Mouse (Mus musculus) cerebellum, adult 18-20 months (tissue): Measurements from ENCODE around the gene Snapc4.

Experiments
- DNase-seq, 2 experiments: peaks; one replicate each; pipeline ENCODE4 v3.0.0; 2021

The Snapc4 gene

DNA sequence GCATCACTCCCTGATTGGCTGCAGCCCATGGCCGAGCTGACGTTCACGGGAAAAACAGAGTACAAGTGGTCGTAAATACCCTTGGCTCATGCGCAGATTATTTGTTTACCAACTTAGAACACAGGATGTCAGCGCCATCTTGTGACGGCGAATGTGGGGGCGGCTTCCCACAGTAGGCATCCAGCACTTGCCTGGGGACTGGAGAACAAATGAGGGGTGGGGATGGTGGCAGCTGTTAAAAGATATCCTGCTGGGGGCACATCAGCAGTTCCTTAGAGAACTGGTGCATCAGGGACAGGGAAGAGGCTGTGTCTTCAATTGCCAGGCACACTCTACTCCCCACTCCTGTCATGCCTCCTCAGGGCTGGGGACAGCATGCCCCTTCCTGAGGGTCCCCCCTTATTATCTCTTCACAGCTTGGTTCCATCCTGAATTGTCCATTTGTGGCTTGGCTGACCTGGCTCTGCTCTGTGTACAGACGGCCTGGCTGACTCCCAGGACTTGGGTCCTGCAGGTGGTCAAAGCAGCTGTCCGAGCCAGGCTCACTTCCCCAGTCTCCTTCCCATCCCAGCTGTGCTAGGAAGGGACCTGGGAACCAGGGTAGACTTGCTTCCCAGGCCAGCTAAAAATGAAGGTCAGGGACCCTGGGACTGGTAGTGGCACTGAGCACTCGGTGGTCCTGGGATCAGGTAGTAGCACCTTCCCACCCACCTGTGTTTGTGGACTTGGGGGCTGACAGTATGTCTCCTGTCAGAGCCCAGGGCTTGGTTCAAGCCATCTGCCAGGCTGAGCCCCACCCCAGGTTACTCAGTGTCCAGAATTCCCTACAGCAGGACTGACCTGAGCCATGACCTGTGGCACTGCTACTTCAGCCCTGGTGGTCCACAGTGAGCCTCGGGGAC lies 41.9 kb downstream of the Snapc4 start:
- DNase-seq: peak; percentile 70 to 75

DNA sequence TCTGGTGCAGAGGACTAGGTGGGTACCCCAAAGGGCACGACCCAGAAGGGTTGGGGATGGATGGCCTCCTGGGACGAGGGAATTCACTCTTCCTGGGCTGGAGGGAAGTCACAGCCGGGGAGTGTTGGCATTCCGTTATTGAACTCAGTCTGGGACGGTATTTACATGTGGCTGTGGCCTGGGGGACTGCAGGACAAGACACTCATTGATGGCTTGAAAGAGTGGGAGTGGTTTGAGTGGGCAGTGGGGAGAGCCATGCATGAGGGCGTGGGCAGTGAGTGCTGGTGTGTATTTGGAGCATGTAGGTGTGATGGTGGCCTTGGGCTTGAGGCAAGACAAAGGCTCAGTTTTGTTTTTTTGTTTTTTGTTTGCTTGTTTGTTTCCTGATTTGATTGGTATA lies 49.8 kb downstream of the Snapc4 start:
- no peak for DNase-seq

DNA sequence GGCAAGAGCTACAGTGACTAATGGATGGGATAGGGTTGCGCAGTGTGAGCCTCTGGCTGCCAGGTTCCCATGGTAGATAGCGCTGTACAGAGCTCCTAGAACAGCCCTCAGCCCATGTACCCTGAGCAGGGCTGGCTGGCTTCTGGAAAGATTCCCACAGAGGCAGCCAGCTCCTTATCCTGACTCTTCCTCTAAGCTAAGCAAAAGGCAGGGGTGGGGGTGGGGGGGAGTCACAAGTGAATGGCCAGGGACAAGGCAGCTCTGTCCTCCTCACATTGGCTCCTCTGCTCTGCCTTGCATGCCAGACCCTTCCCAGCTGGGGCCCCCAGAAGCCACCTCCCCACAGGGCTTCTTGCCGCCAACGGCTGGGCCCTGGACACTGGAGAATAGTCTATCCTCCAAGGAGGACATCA lies 50.4 kb downstream of the Snapc4 start:
- no peak for DNase-seq

DNA sequence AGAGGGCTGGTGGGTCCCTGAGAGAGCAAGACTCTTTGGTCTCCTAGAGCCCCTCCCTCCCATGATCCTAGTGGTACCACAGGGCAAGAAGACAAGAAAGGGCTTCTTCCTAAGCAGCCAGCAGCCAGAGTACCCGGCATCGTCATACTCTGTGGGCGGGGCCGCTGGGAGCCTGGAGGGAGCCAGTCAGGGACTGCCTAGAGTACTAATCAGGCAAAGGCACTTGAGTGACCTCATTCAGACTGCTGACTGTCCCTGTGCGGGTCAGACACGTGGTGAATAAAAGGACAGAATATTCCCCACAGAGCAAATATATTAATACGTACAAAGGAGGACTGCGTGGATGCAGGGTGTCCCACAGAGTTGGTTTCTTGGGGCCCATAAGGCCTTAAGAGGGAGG lies 51.1 kb downstream of the Snapc4 start:
- peak in 1 of 2 experiments; percentile 62 for DNase-seq

DNA sequence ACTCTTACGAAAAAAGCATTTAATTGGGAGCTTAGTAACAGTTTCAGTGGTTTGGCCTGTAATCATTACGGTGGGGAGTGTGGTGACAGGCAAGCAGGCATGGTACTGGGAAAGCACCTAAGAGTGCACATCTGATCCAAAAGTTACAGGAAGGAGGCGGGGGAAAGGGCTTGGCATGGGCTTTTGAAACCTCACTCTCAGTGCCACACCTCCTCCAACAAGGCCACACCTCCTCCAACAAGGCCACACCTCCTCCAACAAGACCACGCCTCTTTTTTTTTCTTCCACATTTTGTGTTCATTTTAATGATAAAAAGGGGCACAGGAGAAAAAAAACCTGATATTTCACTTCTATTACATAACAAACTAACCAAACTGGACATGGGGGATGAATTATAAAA lies 52.6 kb downstream of the Snapc4 start:
- DNase-seq: no peak

DNA sequence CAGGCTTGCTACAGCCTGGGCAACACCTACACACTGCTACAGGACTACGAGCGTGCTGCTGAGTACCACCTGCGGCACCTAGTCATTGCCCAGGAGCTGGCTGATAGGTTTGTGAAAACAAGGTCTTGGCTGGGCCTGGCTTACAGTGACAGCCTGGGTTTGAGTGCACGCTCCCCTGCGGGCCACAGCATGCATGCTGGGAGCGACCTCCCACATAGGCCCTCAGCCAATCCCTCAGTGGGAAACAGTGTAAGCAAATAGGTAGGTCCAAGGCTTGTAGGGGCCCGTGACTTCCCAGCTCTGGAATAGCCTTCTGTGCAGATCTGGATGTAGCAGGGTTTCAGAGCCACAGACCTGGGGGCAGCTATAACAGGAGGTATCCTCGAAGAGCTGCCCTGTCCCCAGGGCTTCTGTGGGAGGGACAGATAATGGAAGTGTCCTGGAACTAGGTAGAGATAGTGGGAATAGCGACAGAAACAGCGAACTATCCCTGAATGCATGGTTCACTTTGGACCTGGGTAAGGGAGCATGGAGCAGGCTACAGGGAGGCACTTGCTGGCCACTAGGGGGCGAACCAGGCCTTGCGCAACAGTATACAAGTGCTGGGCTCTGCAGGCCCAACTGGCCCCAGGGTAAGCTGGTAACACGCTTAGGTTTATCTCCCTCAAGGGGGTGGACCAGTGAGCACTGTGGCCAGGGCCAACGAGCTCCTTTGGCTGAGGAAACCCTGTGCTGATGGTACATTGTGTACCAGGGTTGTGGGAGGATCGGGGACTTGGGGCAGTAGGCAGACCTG lies 54.9 kb downstream of the Snapc4 start:
- peak; percentile 70 to 75 for DNase-seq

DNA sequence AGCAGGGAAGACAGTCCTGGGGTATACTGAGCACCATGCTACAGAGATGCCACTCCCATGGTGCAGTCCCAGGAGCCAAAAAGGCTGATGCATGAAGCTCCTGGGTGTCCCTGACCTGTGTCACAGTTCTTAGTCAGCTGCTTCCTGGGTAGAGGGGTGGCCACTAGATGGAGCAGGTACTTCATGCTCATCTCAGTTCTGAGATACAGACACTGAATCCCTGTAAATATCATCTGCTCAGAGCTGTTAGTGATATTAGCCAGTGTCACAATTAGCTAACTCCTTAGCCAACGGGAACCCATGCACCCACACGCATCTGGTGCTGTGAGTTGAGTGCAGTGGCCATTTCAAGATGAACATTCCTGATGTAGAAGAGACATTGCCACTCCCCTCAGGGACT lies 55.5 kb downstream of the Snapc4 start:
- peak in 1 of 2 experiments; percentile 70 for DNase-seq

DNA sequence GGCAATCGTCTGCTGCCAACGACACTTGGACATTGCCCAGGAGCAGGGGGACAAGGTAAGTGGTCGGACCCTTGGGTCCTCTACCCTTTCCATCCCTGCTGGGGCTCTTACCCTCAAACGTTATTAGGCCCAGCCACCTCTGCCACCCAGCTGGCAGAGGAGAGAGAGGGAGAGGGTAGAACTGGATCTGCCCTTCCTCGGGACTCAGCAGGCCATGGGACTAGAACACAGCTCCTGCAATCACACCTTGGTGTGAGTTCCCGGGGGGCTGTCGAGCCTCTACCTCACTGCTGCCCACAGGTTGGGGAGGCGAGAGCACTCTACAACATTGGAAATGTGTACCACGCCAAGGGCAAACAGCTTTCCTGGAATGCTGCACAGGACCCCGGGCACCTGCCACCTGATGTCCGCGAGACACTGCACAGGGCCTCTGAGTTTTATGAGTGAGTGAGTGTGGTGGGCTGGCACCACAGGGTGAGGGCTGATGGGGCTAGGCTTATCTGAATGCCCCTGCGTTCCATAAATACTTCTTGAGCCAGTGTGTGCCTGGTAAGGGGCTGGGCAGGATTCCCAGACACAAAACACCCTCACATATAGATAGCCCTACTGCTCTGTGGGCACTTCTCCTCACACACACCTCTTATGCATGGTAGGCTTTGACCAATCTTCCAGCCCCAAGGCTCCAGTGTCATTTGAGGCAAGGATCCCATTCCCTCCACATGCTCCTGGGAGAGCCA lies 56.7 kb downstream of the Snapc4 start:
- DNase-seq: peak in 1 of 2 experiments; percentile 17

DNA sequence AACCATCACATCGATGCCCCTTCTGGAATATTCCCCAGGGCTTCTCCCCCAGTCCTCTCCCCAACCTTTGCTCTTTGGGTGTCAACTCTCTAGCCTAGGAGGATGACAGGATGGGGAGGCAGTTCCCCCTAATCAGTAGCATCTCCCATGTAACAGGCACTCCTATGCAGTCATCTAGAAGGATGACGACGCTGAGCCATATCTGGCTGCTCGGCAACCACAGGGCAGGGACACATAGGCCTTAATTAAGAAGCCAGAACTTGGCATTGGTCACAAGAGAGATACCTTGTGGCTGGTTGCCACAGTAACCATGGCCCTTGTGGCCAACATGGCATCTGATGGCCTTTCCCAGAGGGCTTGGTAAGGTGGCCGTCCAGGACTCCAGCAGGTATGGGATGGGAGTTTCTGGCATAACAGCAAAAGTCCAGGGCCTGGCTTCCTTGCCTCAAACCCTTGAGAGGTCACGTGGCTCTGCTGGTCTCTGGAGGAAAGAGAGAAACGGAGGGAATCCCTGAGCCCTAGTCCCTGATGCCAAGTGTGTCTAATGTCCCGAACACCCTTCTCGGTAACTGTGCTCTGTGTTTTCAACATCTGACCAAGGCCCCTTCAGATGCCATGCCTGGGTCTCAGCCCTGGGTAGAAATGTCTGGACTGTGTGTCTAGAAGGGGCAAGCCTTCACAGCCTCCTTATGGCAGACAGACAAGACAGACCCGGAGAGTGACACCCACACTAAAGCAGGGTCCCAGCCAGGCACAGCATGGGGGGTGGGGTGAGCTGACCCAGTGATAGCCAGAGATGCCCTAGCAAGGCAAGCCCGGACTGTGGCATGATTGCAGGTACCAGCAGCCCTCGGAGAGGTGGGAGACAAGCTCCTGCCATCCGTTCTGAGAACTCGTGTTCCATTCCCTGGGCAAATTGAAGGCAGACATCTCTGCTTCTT lies 59.9 kb downstream of the Snapc4 start:
- peak; percentile 63 to 64 for DNase-seq

DNA sequence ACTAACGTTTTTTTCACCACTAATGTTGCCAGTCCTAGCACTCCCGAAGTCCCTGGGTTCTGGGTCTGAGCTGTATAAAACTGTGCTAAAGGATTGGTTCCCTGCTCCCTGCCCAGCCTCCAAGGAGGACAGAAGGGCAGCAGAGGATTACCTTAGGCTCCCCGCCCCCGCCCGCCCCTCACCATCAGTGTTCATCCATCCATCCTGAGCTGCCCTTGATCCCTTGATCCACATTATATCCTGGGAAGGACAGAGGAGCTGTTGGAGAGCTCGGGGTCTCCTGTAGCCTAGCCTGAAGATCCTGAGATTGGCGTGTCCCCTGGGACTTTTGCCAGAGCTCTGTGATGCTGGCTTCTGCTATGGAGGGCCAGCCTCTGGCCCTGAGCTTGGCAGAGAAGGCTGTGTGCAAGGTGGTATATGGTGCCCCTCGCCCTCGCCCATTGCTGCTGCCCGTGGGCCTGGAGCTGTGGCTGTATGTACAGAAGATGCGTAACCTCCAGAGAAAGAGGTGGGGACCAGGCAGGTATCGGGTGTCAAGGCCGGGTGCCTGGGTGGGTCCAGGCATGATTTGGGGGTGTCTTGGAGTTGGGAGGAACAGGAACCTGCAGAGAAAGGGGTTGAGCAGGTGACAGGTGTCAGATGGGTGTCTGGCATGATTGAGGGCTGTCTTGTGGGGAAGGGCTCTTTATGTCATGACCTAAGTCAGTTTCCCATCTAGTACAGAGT lies 60.8 kb downstream of the Snapc4 start:
- peak; percentile 32 to 45 for DNase-seq

DNA sequence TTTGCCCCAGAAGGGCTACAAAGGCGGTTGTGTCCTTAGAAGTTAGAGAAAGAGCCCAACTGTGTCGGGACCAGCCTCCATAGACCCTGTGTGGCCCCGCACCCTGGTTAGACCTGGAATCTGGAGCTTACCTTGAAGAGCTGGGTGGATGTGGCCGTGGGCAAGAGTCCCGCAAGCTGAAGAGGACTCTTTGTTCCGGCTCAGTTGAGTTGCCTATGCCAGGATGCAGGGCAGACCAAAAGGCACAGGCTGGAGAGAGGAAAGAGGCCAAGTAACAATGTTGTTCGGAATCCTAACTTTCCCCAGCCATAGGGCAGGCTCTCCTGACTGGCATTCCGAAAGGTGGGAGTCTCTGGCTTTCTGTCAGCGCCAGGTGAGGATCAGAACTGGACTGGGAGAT lies 61.3 kb downstream of the Snapc4 start:
- DNase-seq: peak; percentile 69 to 71

DNA sequence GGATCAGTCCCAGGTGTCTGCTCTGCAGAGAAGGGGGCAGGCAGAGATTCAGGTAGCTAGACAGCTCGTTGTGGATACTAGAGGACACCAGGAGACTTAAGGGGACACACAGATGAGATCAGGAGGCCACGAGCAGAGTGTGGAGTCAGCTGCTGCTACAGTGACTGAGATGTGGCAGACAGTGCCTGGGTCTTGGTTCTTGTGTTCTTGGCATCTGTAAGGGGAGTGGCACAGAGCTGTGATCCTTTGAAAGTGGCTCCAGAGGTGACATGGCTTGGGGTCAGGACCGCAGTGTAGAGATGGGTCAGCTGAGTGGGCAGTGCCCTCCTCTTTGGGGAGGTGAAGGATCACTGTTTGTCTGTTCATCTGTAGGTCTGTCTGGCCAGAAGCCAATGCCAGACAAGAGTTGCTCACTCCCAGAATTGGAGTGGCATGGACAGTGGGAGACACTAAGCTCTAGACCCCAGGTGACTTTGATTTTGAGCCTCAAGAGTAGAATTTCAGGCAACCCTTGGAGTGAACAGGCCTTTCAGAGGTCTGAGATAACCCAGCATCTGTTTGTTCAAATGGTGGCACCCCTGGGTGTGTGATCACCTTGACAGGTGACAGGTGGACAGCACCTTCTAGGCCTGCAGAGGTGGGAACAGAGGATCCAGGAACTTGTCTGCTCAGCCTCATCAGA lies 62.3 kb downstream of the Snapc4 start:
- DNase-seq: peak; percentile 25 to 41

DNA sequence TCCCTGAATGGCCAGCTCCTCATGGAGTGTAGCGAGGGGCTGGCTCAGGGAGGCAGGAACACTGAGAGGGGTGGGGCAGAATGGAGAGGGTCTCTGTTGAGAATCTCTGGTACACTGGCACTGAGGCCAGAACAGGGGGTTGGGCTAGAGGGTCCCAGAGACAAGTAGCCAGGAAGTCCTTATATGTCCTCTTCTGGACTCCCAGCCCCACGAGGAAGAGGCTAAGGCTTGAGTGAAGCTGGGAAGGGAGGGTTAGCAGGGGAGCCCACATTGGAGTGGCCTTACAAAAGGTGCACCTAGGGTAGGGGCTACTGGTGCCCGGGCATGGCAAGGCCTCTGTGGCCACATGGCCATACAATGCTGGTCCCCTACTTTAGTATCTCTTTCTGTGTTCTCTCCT lies 63.1 kb downstream of the Snapc4 start:
- DNase-seq: peak in 1 of 2 experiments; percentile 16

DNA sequence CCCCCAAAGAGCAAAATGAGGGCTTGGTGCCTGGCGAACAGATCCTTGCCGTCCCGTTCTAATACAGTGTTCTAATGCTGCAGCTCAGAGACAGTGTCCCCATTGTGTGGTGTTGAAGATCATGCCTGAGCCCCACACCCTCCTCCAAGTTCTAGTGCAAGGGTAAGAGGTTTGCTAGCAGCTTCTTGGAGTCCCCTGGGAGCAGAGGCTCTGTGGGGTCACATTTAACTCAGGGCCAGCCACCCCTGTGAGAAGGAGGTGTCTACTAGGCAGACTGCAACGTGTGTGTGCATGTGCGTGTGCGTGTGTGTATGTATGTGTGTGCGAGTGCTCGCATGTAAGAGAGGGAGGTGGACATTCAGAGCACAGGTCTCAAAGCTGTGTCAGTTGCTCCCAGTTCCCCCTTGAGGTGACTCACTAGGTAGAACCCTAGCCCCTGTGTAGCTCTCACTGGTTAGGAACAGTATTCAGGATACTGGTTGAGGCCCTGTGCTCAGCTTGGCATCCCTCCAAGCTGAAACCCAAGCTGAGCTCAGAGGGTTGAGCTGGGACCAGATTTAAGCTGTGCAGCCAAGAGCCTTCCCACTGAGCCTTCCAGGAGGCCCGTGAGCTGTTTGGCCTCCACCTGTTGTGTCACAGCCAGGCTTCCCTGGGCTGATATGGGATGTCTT lies 63.7 kb downstream of the Snapc4 start:
- DNase-seq: peak; percentile 56 to 70

DNA sequence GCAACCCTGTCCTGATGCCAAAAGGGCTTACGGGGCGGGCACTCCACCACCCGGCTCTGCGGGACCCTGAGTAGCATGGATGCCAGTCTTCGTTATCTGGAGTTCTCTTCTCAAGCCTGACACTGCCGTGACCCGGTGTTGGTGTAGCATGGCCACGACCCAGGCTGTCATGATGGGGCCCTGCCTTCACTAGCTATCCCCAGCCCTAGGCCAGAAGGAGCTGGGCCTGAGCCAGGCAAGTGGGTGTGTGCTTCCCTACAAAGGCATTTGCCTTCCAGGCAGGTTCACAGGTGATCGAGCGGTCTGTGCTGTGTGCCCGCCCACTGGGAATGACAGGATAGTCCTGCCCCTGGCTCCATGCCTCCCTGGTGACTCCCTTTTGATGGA lies 64.5 kb downstream of the Snapc4 start:
- peak; percentile 86 to 89 for DNase-seq

DNA sequence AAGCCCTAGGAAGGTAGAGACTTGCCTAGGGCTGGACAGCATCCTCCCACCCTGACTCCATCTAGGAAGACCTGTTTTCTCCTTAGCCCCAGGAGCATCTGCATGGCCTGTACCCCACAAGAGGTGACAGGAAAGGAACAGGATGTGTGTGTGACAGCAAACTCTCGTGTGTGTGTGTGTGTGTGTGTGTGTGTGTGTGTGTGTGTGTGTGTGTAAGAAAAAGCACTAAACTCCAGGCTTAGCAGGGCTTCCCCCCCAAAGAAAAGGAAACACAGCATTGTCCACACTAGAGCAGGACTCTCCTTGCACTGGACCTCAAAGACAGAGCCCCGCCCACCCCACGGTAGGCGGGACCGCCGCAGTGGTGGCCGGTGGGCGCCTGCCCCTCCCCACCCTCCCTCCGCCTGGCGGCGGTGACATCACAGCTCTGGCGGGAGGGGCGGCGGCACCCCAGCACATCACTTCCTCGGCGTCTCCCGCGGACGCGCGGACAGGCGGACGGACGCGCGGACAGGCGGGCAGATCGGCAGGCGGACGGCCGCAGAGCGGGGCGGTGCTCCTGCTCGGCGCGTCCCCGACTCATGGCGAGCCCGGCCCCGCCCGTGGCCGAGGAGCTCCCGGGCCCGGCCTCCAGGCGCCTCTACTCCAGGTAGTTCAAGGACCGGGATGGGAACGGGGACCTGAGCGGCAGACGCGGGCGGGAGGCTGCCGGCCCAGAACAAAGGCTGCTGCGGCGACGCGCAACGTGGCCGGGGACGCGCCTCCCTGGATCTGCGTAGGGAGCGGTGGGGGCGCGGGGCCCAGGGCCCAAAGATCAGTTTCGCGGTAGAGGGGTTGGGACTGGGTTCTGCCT lies 65.2 kb downstream of the Snapc4 start, which contains the start of gene Gpsm1:
Gene Gpsm1 (plus strand): TSS at position 444 of the 853 bp plus-strand sequence.
- peak; percentile 78 to 87 for DNase-seq

DNA sequence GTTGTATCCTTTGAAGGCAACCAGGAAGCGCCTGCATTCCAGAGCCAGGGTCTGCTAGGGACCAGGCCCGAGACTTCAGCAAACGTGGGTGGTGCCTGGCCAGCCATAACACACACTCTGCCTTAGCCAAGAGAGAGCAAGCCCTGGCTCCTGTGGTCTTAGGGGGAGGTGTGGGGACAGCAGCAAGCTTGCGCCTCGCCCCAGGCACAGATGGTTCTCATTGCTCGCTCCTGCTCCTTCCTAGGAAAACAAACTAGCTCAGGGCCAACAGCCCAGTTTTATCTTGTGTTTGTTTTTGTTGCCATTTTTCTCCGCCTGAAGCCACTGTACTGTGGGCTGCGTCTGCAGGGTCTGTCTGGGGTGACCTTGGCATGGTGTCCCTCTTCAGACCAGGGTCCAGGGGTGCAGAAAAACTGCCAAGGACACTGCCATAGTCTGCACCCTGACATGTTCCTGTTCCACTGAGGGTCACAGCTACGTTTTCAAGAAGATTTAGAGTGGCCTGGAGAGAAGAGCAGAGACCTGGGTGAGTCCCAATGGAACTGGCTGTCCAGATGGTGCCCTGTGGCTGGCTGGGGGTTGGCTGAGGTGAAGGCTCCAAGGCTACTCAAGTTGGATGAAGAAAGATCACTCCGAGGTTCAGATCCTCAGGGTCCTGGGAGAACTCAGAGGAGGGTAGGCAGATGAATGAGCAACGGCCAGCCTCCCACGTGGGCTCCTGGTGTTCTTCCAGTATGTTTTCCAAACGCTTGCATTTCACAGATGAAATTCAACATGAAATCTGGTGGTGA lies 66.0 kb downstream of the Snapc4 start:
- peak; percentile 85 to 93 for DNase-seq

DNA sequence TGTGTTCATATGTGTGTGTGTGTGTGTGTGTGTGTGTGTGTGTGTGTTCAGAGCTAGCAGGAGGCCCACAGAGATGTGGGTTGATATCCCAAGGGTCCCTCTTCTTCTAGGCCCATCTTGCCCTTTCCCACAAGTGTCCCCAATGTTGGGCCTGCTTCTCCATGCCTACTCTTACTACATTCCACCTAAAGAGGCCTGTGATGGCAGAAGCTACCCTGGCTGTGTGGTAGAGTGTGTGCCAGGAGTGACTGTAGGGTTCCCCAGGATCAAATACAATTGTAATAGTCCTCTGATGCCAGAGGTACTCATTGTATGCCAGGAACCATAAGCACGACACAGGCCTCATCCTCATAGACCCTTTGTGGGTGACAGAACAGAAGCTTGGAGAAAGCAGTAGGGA lies 67.1 kb downstream of the Snapc4 start:
- peak in 1 of 2 experiments; percentile 24 for DNase-seq
